In the genomic region with DNA sequence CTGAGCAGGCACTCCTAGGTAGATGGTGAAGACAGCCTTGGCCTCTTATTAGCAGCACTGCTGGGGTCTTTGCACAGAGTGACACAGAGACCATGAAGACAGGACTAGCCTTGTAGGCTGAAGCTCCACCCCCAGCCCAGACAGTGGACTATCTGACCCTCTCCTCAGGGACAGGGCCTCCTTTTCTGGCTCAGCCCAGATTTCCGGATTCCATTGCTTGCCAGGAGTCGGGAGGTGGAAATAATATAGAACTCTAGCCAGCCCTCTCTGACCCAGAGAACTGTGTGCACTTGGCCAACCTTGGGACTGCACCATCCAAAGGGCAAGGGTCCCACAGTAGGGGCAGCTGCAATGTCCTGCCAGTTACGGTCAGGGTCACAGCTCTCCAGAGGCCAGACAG, we compare ENCODE assay signal across 8 mouse cellular contexts. TPM values are rescaled to one million over a fixed set of nuclear protein-coding genes. Genes with fewer than 3 reads are reported as not detected.
DNase-seq lines count a peak whose midpoint lies in the region; ATAC-seq and TF ChIP-seq lines count a peak whose summit lies in the region.

No protein-coding gene starts in this region.

- no peak for ATAC-seq in hindbrain, embryonic 12.5 days (ENCODE audit: low FRiP score)
- ATAC-seq in intestine, embryonic 16.5 days: peak; percentile 62
- ATAC-seq in lung, postnatal 0 days: peak; percentile 80

- H3K27ac ChIP-seq in hindbrain, embryonic 10.5 days: peak overlapping the region; percentile 41; the same call in 1 of the 2 replicates
- no peak overlapping the region for H3K27ac ChIP-seq in hindbrain, embryonic 12.5 days
- H3K27ac ChIP-seq in cortical plate, adult 2 months (ENCODE audit: insufficient read depth, low read length): peak overlapping the region; percentile 63; the same call in 1 of the 2 replicates
- H3K27ac ChIP-seq in intestine, embryonic 16.5 days (ENCODE audit: low read length): peak overlapping the region; percentile 9; the same call in 1 of the 2 replicates
- peak overlapping the region; percentile 73 for H3K27ac ChIP-seq in lung, postnatal 0 days (ENCODE audit: low read length)

- no peak for TF ChIP-seq POLR2A in cortical plate, adult 2 months (IDR thresholded peaks at IDR 0.05; ENCODE audit: extremely low read depth, insufficient read depth, low read length)

- H3K9ac ChIP-seq in hindbrain, embryonic 12.5 days: no peak overlapping the region
- H3K9ac ChIP-seq in intestine, embryonic 16.5 days (ENCODE audit: low read depth, low read length): no peak overlapping the region
- no peak overlapping the region for H3K9ac ChIP-seq in lung, postnatal 0 days (replicated peaks; ENCODE audit: low read depth)

- H3K9me3 ChIP-seq in hindbrain, embryonic 10.5 days: no peaks in the 10 kb centered on the region
- no peaks in the 10 kb centered on the region for H3K9me3 ChIP-seq in hindbrain, embryonic 12.5 days (replicated peaks)
- no peaks in the 10 kb centered on the region for H3K9me3 ChIP-seq in intestine, embryonic 16.5 days (ENCODE audit: control insufficient read depth, low read length)
- H3K9me3 ChIP-seq in lung, postnatal 0 days (ENCODE audit: low read length): no peaks in the 10 kb centered on the region

- 64% methylated on average over 3 of the region's 3 CpGs for WGBS in hindbrain, embryonic 10.5 days
- WGBS in hindbrain, embryonic 12.5 days: 65% methylated on average over 3 of the region's 3 CpGs
- WGBS in intestine, embryonic 16.5 days: 63% methylated on average over 3 of the region's 3 CpGs
- WGBS in lung, postnatal 0 days: 33% methylated on average over 3 of the region's 3 CpGs

- H3K36me3 ChIP-seq in hindbrain, embryonic 10.5 days: no peaks in the 10 kb centered on the region
- no peaks in the 10 kb centered on the region for H3K36me3 ChIP-seq in hindbrain, embryonic 12.5 days
- H3K36me3 ChIP-seq in intestine, embryonic 16.5 days (ENCODE audit: control insufficient read depth, insufficient read depth, low read length): no peaks in the 10 kb centered on the region
- no peaks in the 10 kb centered on the region for H3K36me3 ChIP-seq in lung, postnatal 0 days (ENCODE audit: insufficient read depth, low read length)

- no peaks in the 10 kb centered on the region for H3K27me3 ChIP-seq in hindbrain, embryonic 10.5 days (ENCODE audit: insufficient read depth, poor library complexity, severe bottlenecking)
- no peaks in the 10 kb centered on the region for H3K27me3 ChIP-seq in hindbrain, embryonic 12.5 days
- H3K27me3 ChIP-seq in intestine, embryonic 16.5 days (replicated peaks; ENCODE audit: control insufficient read depth, insufficient read depth, low read length): no peaks in the 10 kb centered on the region
- no peaks in the 10 kb centered on the region for H3K27me3 ChIP-seq in lung, postnatal 0 days (replicated peaks; ENCODE audit: insufficient read depth, low read length)

- TF ChIP-seq EP300 in lung, postnatal 0 days (IDR thresholded peaks at IDR 0.05): no peak

- no peak overlapping the region for H3K4me3 ChIP-seq in hindbrain, embryonic 10.5 days
- no peak overlapping the region for H3K4me3 ChIP-seq in hindbrain, embryonic 12.5 days
- H3K4me3 ChIP-seq in cortical plate, adult 2 months (ENCODE audit: insufficient read depth, low read length): no peak overlapping the region
- no peak overlapping the region for H3K4me3 ChIP-seq in intestine, embryonic 16.5 days (ENCODE audit: low read length)
- H3K4me3 ChIP-seq in lung, postnatal 0 days (ENCODE audit: low read depth, low read length): no peak overlapping the region

- no peak for TF ChIP-seq CTCF in cortical plate, adult 2 months (IDR thresholded peaks at IDR 0.05; ENCODE audit: extremely low read depth, insufficient read depth, low read length)
- no peak for TF ChIP-seq CTCF in lung, postnatal 0 days (IDR thresholded peaks at IDR 0.05)

- no peak for DNase-seq in hindbrain, embryonic 10.5 days (ENCODE audit: low spot score)
- peak; percentile 77 for DNase-seq in lung, postnatal 0 days (ENCODE audit: low spot score)
- DNase-seq in cerebellum, postnatal 25 days: no peak
- no peak for DNase-seq in MN1 (ENCODE audit: low spot score)
- DNase-seq in c-Kit-positive CD71-positive TER-119-positive erythroid progenitor cells, embryonic 14.5 days (ENCODE audit: low spot score): no peak

- peaks cover 11% of the 10 kb centered on the region for H3K4me1 ChIP-seq in hindbrain, embryonic 10.5 days (replicated peaks)
- H3K4me1 ChIP-seq in hindbrain, embryonic 12.5 days: peaks cover 5% of the 10 kb centered on the region; the same call in 1 of the 2 replicates
- H3K4me1 ChIP-seq in cortical plate, adult 2 months (ENCODE audit: control insufficient read depth, insufficient read depth, low read length): no peaks in the 10 kb centered on the region
- peaks cover 9% of the 10 kb centered on the region for H3K4me1 ChIP-seq in intestine, embryonic 16.5 days (ENCODE audit: control insufficient read depth, insufficient read depth, low read length)
- peaks cover 14% of the 10 kb centered on the region; the same call in 1 of the 2 replicates for H3K4me1 ChIP-seq in lung, postnatal 0 days (ENCODE audit: insufficient read depth, low read depth, low read length)

- H3K4me2 ChIP-seq in hindbrain, embryonic 12.5 days (replicated peaks): no peak overlapping the region
- no peak overlapping the region for H3K4me2 ChIP-seq in intestine, embryonic 16.5 days (ENCODE audit: low read depth, low read length)
- no peak overlapping the region for H3K4me2 ChIP-seq in lung, postnatal 0 days (replicated peaks; ENCODE audit: low read depth, low read length)

RNA-seq across cellular contexts. Expression of gene Cd81, which starts 10.4 kb away (rescaled TPM):
- 238 and 265 TPM in 2 replicates for polyA plus RNA-seq in hindbrain, embryonic 10.5 days (2016; fragmentation: Nextera tagmentation; extraction: Ambion mirVana)
- polyA plus RNA-seq in hindbrain, embryonic 12.5 days (2016; fragmentation: Nextera tagmentation; extraction: Ambion mirVana): 251 and 261 TPM in 2 replicates
- 638 and 653 TPM in 2 replicates for polyA plus RNA-seq in cortical plate, adult 2 months (2012; rRNA removed)
- 391 and 421 TPM in 2 replicates for polyA plus RNA-seq in intestine, embryonic 16.5 days (2015; fragmentation: Nextera tagmentation; extraction: Ambion mirVana)
- polyA plus RNA-seq in lung, postnatal 0 days (2015; fragmentation: Nextera tagmentation; extraction: Ambion mirVana): 724 and 747 TPM in 2 replicates

RNA-seq across cellular contexts. Expression of gene Tssc4, which starts 27.0 kb away (rescaled TPM):
- polyA plus RNA-seq in hindbrain, embryonic 10.5 days (2016; fragmentation: Nextera tagmentation; extraction: Ambion mirVana): 130 and 134 TPM in 2 replicates
- polyA plus RNA-seq in hindbrain, embryonic 12.5 days (2016; fragmentation: Nextera tagmentation; extraction: Ambion mirVana): 83.3 and 88.7 TPM in 2 replicates
- 71.6 and 74.4 TPM in 2 replicates for polyA plus RNA-seq in cortical plate, adult 2 months (2012; rRNA removed)
- polyA plus RNA-seq in intestine, embryonic 16.5 days (2015; fragmentation: Nextera tagmentation; extraction: Ambion mirVana): 67.9 and 74.7 TPM in 2 replicates
- polyA plus RNA-seq in lung, postnatal 0 days (2015; fragmentation: Nextera tagmentation; extraction: Ambion mirVana): 52.3 and 54.5 TPM in 2 replicates

RNA-seq across cellular contexts. Expression of gene Tspan32, which starts 37.2 kb away (rescaled TPM):
- polyA plus RNA-seq in hindbrain, embryonic 10.5 days (2016; fragmentation: Nextera tagmentation; extraction: Ambion mirVana): 5.2 and 6.1 TPM in 2 replicates
- polyA plus RNA-seq in hindbrain, embryonic 12.5 days (2016; fragmentation: Nextera tagmentation; extraction: Ambion mirVana): 2.2 and 2.8 TPM in 2 replicates
- 0.26 and 0.44 TPM in 2 replicates for polyA plus RNA-seq in cortical plate, adult 2 months (2012; rRNA removed)
- 2.4 and 3.1 TPM in 2 replicates for polyA plus RNA-seq in intestine, embryonic 16.5 days (2015; fragmentation: Nextera tagmentation; extraction: Ambion mirVana)
- 6.1 and 7.8 TPM in 2 replicates for polyA plus RNA-seq in lung, postnatal 0 days (2015; fragmentation: Nextera tagmentation; extraction: Ambion mirVana)

RNA-seq across cellular contexts. Expression of gene Trpm5, which starts 52.4 kb away (rescaled TPM):
- 0.55 and 0.71 TPM in 2 replicates for polyA plus RNA-seq in hindbrain, embryonic 10.5 days (2016; fragmentation: Nextera tagmentation; extraction: Ambion mirVana)
- 3.1 and 3.4 TPM in 2 replicates for polyA plus RNA-seq in hindbrain, embryonic 12.5 days (2016; fragmentation: Nextera tagmentation; extraction: Ambion mirVana)
- polyA plus RNA-seq in cortical plate, adult 2 months (2012; rRNA removed): not detected in 2 replicates
- 7.9 and 8.0 TPM in 2 replicates for polyA plus RNA-seq in intestine, embryonic 16.5 days (2015; fragmentation: Nextera tagmentation; extraction: Ambion mirVana)
- 0.65 and 0.72 TPM in 2 replicates for polyA plus RNA-seq in lung, postnatal 0 days (2015; fragmentation: Nextera tagmentation; extraction: Ambion mirVana)
